Mouse (Mus musculus) naive thymus-derived CD4-positive, alpha-beta T cell, adult 2 months (primary cell): Measurements from ENCODE around the gene Aplf.

Experiments
- DNase-seq: peaks from one replicate; pipeline ENCODE4 v3.0.0-alpha.2; 2011; ENCODE audit warnings: low read depth

Aplf gene

DNA sequence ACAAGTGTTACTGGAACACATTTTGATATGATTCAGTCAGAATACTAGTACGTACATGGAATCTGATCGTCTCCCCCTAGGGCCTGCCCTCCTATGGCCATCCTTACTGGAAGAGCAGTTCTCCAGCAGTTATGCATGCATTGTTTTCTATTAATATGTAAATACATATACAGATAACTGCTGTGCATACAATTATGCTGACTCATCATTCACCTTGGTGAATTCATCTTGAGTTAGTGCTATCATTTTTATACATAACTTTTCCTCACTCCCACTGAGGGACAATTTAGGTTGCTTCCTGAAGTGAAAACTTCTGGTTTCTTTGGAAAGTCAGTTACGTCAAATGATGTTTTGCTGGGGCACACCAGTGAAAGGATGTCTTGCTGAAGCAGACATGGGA lies 48.8 kb downstream of the Aplf start:
- DNase-seq, result no peak

GRCm38 (mm10) chr6:87621281-87621680 lies 50.7 kb downstream of the Aplf start:
- DNase-seq, result no peak

- no peak for DNase-seq
These were observed 54.0 kb downstream of the Aplf start for GRCm38 (mm10) chr6:87618021-87618420.

DNA sequence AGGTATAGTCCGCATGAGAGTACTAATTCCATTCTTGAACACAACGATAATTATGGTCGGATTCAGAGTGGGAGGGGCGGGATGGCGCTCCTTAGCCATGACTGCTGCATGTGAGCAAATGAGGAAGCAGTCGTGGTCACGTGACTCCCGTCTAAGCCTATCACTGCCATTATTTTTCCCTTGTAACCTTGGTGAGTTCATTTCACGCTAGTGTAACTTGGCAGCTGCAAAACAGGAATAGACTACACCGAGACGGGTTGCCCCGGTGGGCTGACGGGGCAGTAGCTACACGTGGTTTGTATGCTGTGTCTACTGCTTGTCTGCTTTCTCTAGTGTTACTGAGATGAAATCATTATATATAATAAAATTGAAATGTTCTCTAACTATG lies 56.3 kb downstream of the Aplf start:
- DNase-seq, result no peak

- DNase-seq, result peak; percentile 38
These were observed 56.9 kb downstream of the Aplf start for GRCm38 (mm10) chr6:87614794-87615695.

GRCm38 (mm10) chr6:87599825-87600224 lies 72.2 kb downstream of the Aplf start:
- no peak for DNase-seq

- DNase-seq, result peak; percentile 60
These were observed 74.7 kb downstream of the Aplf start for GRCm38 (mm10) chr6:87597116-87597833.

GRCm38 (mm10) chr6:87594188-87594587 lies 77.8 kb downstream of the Aplf start:
- no peak for DNase-seq

GRCm38 (mm10) chr6:87590394-87591281 lies 81.4 kb downstream of the Aplf start, which contains the start of gene Prokr1:
Prokr1 (minus strand) TSS chr6:87590743.
- DNase-seq, result peak; percentile 34

- DNase-seq, result no peak
These were observed 82.1 kb downstream of the Aplf start for GRCm38 (mm10) chr6:87589718-87590393.

- DNase-seq, result no peak
These were observed 88.0 kb downstream of the Aplf start for GRCm38 (mm10) chr6:87583991-87584390.

DNA sequence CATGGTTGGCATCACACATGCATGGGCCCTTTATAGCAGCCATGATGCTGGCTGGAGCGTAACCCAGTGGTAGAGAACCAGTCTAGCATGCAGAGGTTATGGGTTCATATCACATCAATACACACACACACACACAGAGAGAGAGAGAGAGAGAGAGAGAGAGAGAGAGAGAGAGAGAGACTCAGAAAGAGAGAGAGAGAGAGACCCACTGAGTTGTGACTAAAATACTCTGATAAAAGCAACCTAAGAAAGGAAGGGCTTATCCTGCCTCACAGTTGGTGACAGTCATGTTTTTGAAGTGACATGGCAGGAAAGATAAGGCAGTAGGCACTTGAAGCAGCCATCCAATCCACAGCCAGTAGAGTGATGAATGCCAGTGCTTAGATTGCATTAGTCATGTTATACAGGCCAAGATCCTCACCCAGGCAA lies 88.8 kb downstream of the Aplf start:
- no peak for DNase-seq

- DNase-seq, result peak; percentile 17
These were observed 89.5 kb downstream of the Aplf start for GRCm38 (mm10) chr6:87582456-87582855.

- DNase-seq, result no peak
These were observed 90.4 kb downstream of the Aplf start for GRCm38 (mm10) chr6:87581581-87581980.

DNA sequence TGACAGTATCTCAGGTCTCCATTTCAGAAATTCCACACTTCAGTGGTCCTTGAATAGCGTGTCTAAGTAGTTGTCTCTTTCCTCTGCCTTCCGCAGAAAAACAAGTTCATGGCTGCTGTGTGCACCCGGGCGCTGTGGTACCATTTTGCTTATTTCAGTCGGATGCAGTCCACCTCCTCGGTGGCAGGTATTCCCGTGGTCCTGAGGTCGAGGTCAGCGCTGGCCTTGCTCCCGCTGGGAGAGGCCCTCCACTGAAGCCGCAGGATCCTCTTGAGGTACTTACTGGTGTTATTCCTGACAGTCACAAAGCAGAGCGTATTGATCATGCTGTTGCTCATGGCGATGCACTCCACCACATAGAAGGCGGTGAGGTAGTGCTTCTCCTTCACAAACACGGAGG lies 90.9 kb downstream of the Aplf start:
- DNase-seq, result no peak
